In the genomic region with DNA sequence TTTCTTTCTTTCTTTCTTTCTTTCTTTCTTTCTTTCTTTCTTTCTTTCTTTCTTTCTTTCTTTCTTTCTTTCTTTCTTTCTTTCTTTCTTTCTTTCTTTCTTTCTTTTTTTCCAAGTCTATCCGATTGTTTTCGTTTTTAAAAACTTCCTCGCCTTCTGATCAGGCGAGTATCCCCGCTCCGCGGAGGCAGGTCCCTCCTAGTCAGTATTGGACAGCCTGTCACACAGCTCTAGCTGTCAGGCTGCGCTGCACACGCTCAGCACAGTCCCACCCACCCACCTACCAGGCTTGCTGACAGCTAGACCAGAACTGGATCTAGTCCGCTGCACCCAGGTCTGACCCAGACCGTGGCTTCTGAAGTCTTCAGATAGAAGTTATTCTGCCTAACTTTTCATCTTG, we compare ENCODE assay signal across 8 mouse cellular contexts. TPM values are rescaled to one million over a fixed set of nuclear protein-coding genes. Genes with fewer than 3 reads are reported as not detected.
DNase-seq lines count a peak whose midpoint lies in the region; ATAC-seq lines count a peak whose summit lies in the region.

No protein-coding gene starts in this region.

- peak overlapping the region; percentile 78 for H3K4me3 ChIP-seq in embryonic facial prominence, embryonic 14.5 days (ENCODE audit: low read depth, low read length)
- peak overlapping the region; percentile 78 for H3K4me3 ChIP-seq in heart, embryonic 10.5 days
- H3K4me3 ChIP-seq in kidney, embryonic 14.5 days (ENCODE audit: low read length) = peak overlapping the region; percentile 45
- peak overlapping the region; percentile 71 for H3K4me3 ChIP-seq in liver, embryonic 12.5 days
- peak overlapping the region; percentile 60 for H3K4me3 ChIP-seq in stomach, embryonic 16.5 days (replicated peaks; ENCODE audit: low read length)

- under 1% methylated on average over 11 of the region's 11 CpGs for WGBS in embryonic facial prominence, embryonic 14.5 days
- WGBS in heart, embryonic 10.5 days = 1% methylated on average over 11 of the region's 11 CpGs
- WGBS in kidney, embryonic 14.5 days = under 1% methylated on average over 11 of the region's 11 CpGs
- 0% methylated on average over 11 of the region's 11 CpGs for WGBS in liver, embryonic 12.5 days (ENCODE audit: insufficient replicate concordance)
- under 1% methylated on average over 11 of the region's 11 CpGs for WGBS in stomach, embryonic 16.5 days

- H3K27ac ChIP-seq in embryonic facial prominence, embryonic 14.5 days (replicated peaks; ENCODE audit: low read depth, low read length) = 0 out of 2 replicates have a peak overlapping the region, but pooled peaks have one; percentile 52
- peak overlapping the region; percentile 86 for H3K27ac ChIP-seq in heart, embryonic 10.5 days
- no peak overlapping the region for H3K27ac ChIP-seq in kidney, embryonic 14.5 days (ENCODE audit: low read depth, low read length)
- 0 out of 2 replicates have a peak overlapping the region, but pooled peaks have one; percentile 64 for H3K27ac ChIP-seq in liver, embryonic 12.5 days
- peak overlapping the region; percentile 60; the same call in 1 of the 2 replicates for H3K27ac ChIP-seq in stomach, embryonic 16.5 days (ENCODE audit: low read length)

- peaks cover 4% of the 10 kb centered on the region; the same call in 1 of the 2 replicates for H3K4me1 ChIP-seq in embryonic facial prominence, embryonic 14.5 days (ENCODE audit: control insufficient read depth, insufficient read depth, low read length)
- peaks cover 4% of the 10 kb centered on the region for H3K4me1 ChIP-seq in heart, embryonic 10.5 days
- H3K4me1 ChIP-seq in kidney, embryonic 14.5 days (ENCODE audit: control insufficient read depth, insufficient read depth, low read length) = no peaks in the 10 kb centered on the region
- H3K4me1 ChIP-seq in liver, embryonic 12.5 days = peaks cover 12% of the 10 kb centered on the region
- H3K4me1 ChIP-seq in stomach, embryonic 16.5 days (ENCODE audit: control insufficient read depth, insufficient read depth, low read length) = no peaks in the 10 kb centered on the region

- no peaks in the 10 kb centered on the region for H3K27me3 ChIP-seq in embryonic facial prominence, embryonic 14.5 days (replicated peaks; ENCODE audit: control insufficient read depth, insufficient read depth, low read length)
- H3K27me3 ChIP-seq in heart, embryonic 10.5 days (ENCODE audit: insufficient read depth, poor library complexity, severe bottlenecking) = no peaks in the 10 kb centered on the region
- no peaks in the 10 kb centered on the region for H3K27me3 ChIP-seq in kidney, embryonic 14.5 days (ENCODE audit: control insufficient read depth, insufficient read depth, low read length)
- no peaks in the 10 kb centered on the region for H3K27me3 ChIP-seq in liver, embryonic 12.5 days (replicated peaks)
- H3K27me3 ChIP-seq in stomach, embryonic 16.5 days (ENCODE audit: control insufficient read depth, insufficient read depth, low read length) = no peaks in the 10 kb centered on the region

- H3K36me3 ChIP-seq in embryonic facial prominence, embryonic 14.5 days (ENCODE audit: control insufficient read depth, insufficient read depth, low read length) = peaks cover 4% of the 10 kb centered on the region; the same call in 1 of the 2 replicates
- H3K36me3 ChIP-seq in heart, embryonic 10.5 days = peaks cover 12% of the 10 kb centered on the region; the same call in 1 of the 2 replicates
- H3K36me3 ChIP-seq in kidney, embryonic 14.5 days (ENCODE audit: control insufficient read depth, insufficient read depth, low read length) = peaks cover 7% of the 10 kb centered on the region; the same call in 1 of the 2 replicates
- H3K36me3 ChIP-seq in liver, embryonic 12.5 days = no peaks in the 10 kb centered on the region
- H3K36me3 ChIP-seq in stomach, embryonic 16.5 days (ENCODE audit: control insufficient read depth, insufficient read depth, low read length) = no peaks in the 10 kb centered on the region

- peak overlapping the region; percentile 70 for H3K4me2 ChIP-seq in embryonic facial prominence, embryonic 14.5 days (ENCODE audit: low read depth, low read length)
- peak overlapping the region; percentile 62 for H3K4me2 ChIP-seq in kidney, embryonic 14.5 days (replicated peaks; ENCODE audit: low read depth, low read length)
- peak overlapping the region; percentile 79 for H3K4me2 ChIP-seq in liver, embryonic 12.5 days
- peak overlapping the region; percentile 81 for H3K4me2 ChIP-seq in stomach, embryonic 16.5 days (ENCODE audit: low read depth, low read length)

- peak overlapping the region; percentile 71 for H3K9ac ChIP-seq in embryonic facial prominence, embryonic 14.5 days (ENCODE audit: low read depth, low read length)
- peak overlapping the region; percentile 60; the same call in 1 of the 2 replicates for H3K9ac ChIP-seq in kidney, embryonic 14.5 days (ENCODE audit: low read depth, low read length)
- peak overlapping the region; percentile 68 for H3K9ac ChIP-seq in liver, embryonic 12.5 days
- peak overlapping the region; percentile 81 for H3K9ac ChIP-seq in stomach, embryonic 16.5 days (ENCODE audit: low read length)

- ATAC-seq in embryonic facial prominence, embryonic 14.5 days (ENCODE audit: low read depth) = peak; percentile 94
- peak; percentile 95 for ATAC-seq in kidney, embryonic 14.5 days (ENCODE audit: low FRiP score, low TSS enrichment)
- peak; percentile 87 for ATAC-seq in liver, embryonic 12.5 days
- peak; percentile 91 for ATAC-seq in stomach, embryonic 16.5 days (ENCODE audit: insufficient read depth, low FRiP score)

- H3K9me3 ChIP-seq in embryonic facial prominence, embryonic 14.5 days (ENCODE audit: control insufficient read depth, low read length) = no peaks in the 10 kb centered on the region
- no peaks in the 10 kb centered on the region for H3K9me3 ChIP-seq in heart, embryonic 10.5 days
- H3K9me3 ChIP-seq in kidney, embryonic 14.5 days (ENCODE audit: control insufficient read depth, low read length) = no peaks in the 10 kb centered on the region
- H3K9me3 ChIP-seq in liver, embryonic 12.5 days (replicated peaks) = no peaks in the 10 kb centered on the region
- H3K9me3 ChIP-seq in stomach, embryonic 16.5 days (replicated peaks; ENCODE audit: control insufficient read depth, low read length) = no peaks in the 10 kb centered on the region

- peak; percentile 70 for DNase-seq in CD4-positive helper T cell, adult 2 months (ENCODE audit: low read depth, low spot score)
- peak; percentile 57 to 68 for DNase-seq in adrenal gland, postnatal 36 days
- peak; percentile 66 for DNase-seq in embryonic facial prominence, embryonic 14.5 days (ENCODE audit: low spot score)
- DNase-seq in heart, embryonic 10.5 days (ENCODE audit: low spot score) = peak; percentile 88
- DNase-seq in naive thymus-derived CD4-positive, alpha-beta T cell, adult 2 months (ENCODE audit: low read depth) = peak; percentile 65

RNA-seq across cellular contexts. Expression of a gene that starts 0.4 kb away (rescaled TPM):
- total RNA-seq in adrenal gland, postnatal 36 days (2021) = 1 to 10 TPM; 6.4 to 6.6 TPM
- polyA plus RNA-seq in embryonic facial prominence, embryonic 14.5 days (2014; fragmentation: Nextera tagmentation; extraction: Ambion mirVana) = 13.0 and 13.2 TPM in 2 replicates
- polyA plus RNA-seq in heart, embryonic 10.5 days (2016; fragmentation: Nextera tagmentation; extraction: Ambion mirVana) = 7.4 and 10.2 TPM in 2 replicates
- polyA plus RNA-seq in kidney, embryonic 14.5 days (2014; fragmentation: Nextera tagmentation; extraction: Ambion mirVana) = 10.7 and 12.2 TPM in 2 replicates
- polyA plus RNA-seq in liver, embryonic 12.5 days (2016; fragmentation: Nextera tagmentation; extraction: Ambion mirVana) = 2.5 and 2.8 TPM in 2 replicates
- polyA plus RNA-seq in stomach, embryonic 16.5 days (2015; fragmentation: Nextera tagmentation; extraction: Ambion mirVana) = 9.2 and 10.6 TPM in 2 replicates
